ENCODE assay signal across 8 mouse cellular contexts in genomic region chr2:18765481-18766249, GRCm38 (mm10).
DNase-seq lines count a peak whose midpoint lies in the region; ATAC-seq lines count a peak whose summit lies in the region.

No protein-coding gene starts in this region.

- H3K27ac ChIP-seq in forebrain, embryonic 14.5 days (ENCODE audit: low read depth, low read length): no peak overlapping the region
- no peak overlapping the region for H3K27ac ChIP-seq in forebrain, embryonic 12.5 days
- no peak overlapping the region for H3K27ac ChIP-seq in heart, embryonic 11.5 days (ENCODE audit: low read depth, low read length)
- H3K27ac ChIP-seq in kidney, embryonic 15.5 days: peak overlapping the region; percentile 96; the same call in 1 of the 2 replicates

- 53% methylated on average over 12 of the region's 12 CpGs for WGBS in forebrain, embryonic 14.5 days
- 62% methylated on average over 12 of the region's 12 CpGs for WGBS in forebrain, embryonic 12.5 days
- 46% methylated on average over 12 of the region's 12 CpGs for WGBS in heart, embryonic 11.5 days (ENCODE audit: insufficient replicate concordance)
- WGBS in kidney, embryonic 15.5 days: 43% methylated on average over 12 of the region's 12 CpGs

- H3K9ac ChIP-seq in forebrain, embryonic 14.5 days (ENCODE audit: low read length): no peak overlapping the region
- no peak overlapping the region for H3K9ac ChIP-seq in forebrain, embryonic 12.5 days
- no peak overlapping the region for H3K9ac ChIP-seq in heart, embryonic 11.5 days (ENCODE audit: low read depth, low read length)
- H3K9ac ChIP-seq in kidney, embryonic 15.5 days: no peak overlapping the region

- ATAC-seq in forebrain, embryonic 14.5 days: no peak
- ATAC-seq in forebrain, embryonic 12.5 days (ENCODE audit: low FRiP score): no peak
- ATAC-seq in heart, embryonic 11.5 days (replicated peaks; ENCODE audit: insufficient number of reproducible peaks, low FRiP score, low TSS enrichment): no peak
- no peak for ATAC-seq in kidney, embryonic 15.5 days (replicated peaks; ENCODE audit: low FRiP score)
- peak; percentile 36 for ATAC-seq in megakaryocyte, adult 5-6 weeks (ENCODE audit: poor library complexity, severe bottlenecking)

- H3K27me3 ChIP-seq in forebrain, embryonic 14.5 days (replicated peaks; ENCODE audit: control insufficient read depth, insufficient read depth, low read length): no peaks in the 10 kb centered on the region
- H3K27me3 ChIP-seq in forebrain, embryonic 12.5 days: peaks cover 10% of the 10 kb centered on the region; the same call in 1 of the 2 replicates
- no peaks in the 10 kb centered on the region for H3K27me3 ChIP-seq in heart, embryonic 11.5 days (ENCODE audit: control insufficient read depth, insufficient read depth, low read length)
- H3K27me3 ChIP-seq in kidney, embryonic 15.5 days: no peaks in the 10 kb centered on the region

- peaks cover 3% of the 10 kb centered on the region; the same call in 1 of the 2 replicates for H3K4me1 ChIP-seq in forebrain, embryonic 14.5 days (ENCODE audit: control insufficient read depth, insufficient read depth, low read length)
- H3K4me1 ChIP-seq in forebrain, embryonic 12.5 days: peaks cover 11% of the 10 kb centered on the region; the same call in 1 of the 2 replicates
- peaks cover 5% of the 10 kb centered on the region; the same call in 1 of the 2 replicates for H3K4me1 ChIP-seq in heart, embryonic 11.5 days (ENCODE audit: control insufficient read depth, insufficient read depth, low read length)
- H3K4me1 ChIP-seq in kidney, embryonic 15.5 days: peaks cover 10% of the 10 kb centered on the region

- H3K4me2 ChIP-seq in forebrain, embryonic 14.5 days (ENCODE audit: low read length): 0 out of 2 replicates have a peak overlapping the region, but pooled peaks have one; percentile 1
- no peak overlapping the region for H3K4me2 ChIP-seq in forebrain, embryonic 12.5 days
- peak overlapping the region; percentile 77 for H3K4me2 ChIP-seq in heart, embryonic 11.5 days
- peak overlapping the region; percentile 80 for H3K4me2 ChIP-seq in kidney, embryonic 15.5 days

- no peaks in the 10 kb centered on the region for H3K36me3 ChIP-seq in forebrain, embryonic 14.5 days (ENCODE audit: control insufficient read depth, insufficient read depth, low read length)
- H3K36me3 ChIP-seq in forebrain, embryonic 12.5 days (replicated peaks): no peaks in the 10 kb centered on the region
- no peaks in the 10 kb centered on the region for H3K36me3 ChIP-seq in heart, embryonic 11.5 days (ENCODE audit: control insufficient read depth, insufficient read depth, low read length)
- H3K36me3 ChIP-seq in kidney, embryonic 15.5 days: no peaks in the 10 kb centered on the region

- DNase-seq in forebrain, embryonic 14.5 days (ENCODE audit: low spot score): no peak
- peak; percentile 78 for DNase-seq in adipocyte (ENCODE audit: low spot score)
- peak; percentile 18 for DNase-seq in urinary bladder, postnatal 14 days (ENCODE audit: low spot score)
- no peak for DNase-seq in right cerebral cortex, postnatal 10 days (ENCODE audit: low spot score in 2 of 2)

- no peak overlapping the region for H3K4me3 ChIP-seq in forebrain, embryonic 14.5 days (ENCODE audit: low read depth, low read length)
- H3K4me3 ChIP-seq in forebrain, embryonic 12.5 days (replicated peaks): no peak overlapping the region
- no peak overlapping the region for H3K4me3 ChIP-seq in heart, embryonic 11.5 days (ENCODE audit: low read depth, low read length)
- peak overlapping the region; percentile 6 for H3K4me3 ChIP-seq in kidney, embryonic 15.5 days (replicated peaks)

- no peaks in the 10 kb centered on the region for H3K9me3 ChIP-seq in forebrain, embryonic 14.5 days (replicated peaks; ENCODE audit: control insufficient read depth, low read length)
- H3K9me3 ChIP-seq in forebrain, embryonic 12.5 days: no peaks in the 10 kb centered on the region
- H3K9me3 ChIP-seq in heart, embryonic 11.5 days (replicated peaks; ENCODE audit: control insufficient read depth, low read length): no peaks in the 10 kb centered on the region
- H3K9me3 ChIP-seq in kidney, embryonic 15.5 days (replicated peaks): no peaks in the 10 kb centered on the region

Comparison
In these comparisons a context has a peak if more than half of its experiments do, and no peak if none do; other contexts are left out.
1. DNase-seq: peak in adipocyte (single experiment) and urinary bladder, postnatal 14 days (single experiment); none in forebrain, embryonic 14.5 days (single experiment) and right cerebral cortex, postnatal 10 days (0 of 2).